Mouse (Mus musculus) testis, adult 2 months (tissue): ENCODE data around the gene Adipor1. TPM values are rescaled to one million over a fixed set of nuclear protein-coding genes. Genes with fewer than 3 reads are reported as not detected.

Source experiments
- H3K27ac ChIP-seq: fragments of 200-500 bp; 2 replicates; pipeline ENCODE4 v1.5.1; 2012; ENCODE audit warnings: low read depth, low read length; ENCODE audit not compliant: control insufficient read depth, insufficient read depth
- H3K27me3 ChIP-seq: fragments of 200-500 bp; 2 replicates; pipeline ENCODE4 v1.6.1; 2012; ENCODE audit warnings: mild to moderate bottlenecking, low read length, moderate library complexity; ENCODE audit not compliant: control insufficient read depth, insufficient read depth
- H3K36me3 ChIP-seq: fragments of 200-500 bp; 2 replicates; pipeline ENCODE4 v1.6.1; 2012; ENCODE audit warnings: mild to moderate bottlenecking, low read length; ENCODE audit not compliant: control insufficient read depth, insufficient read depth
- H3K4me1 ChIP-seq: fragments of 200-500 bp; 2 replicates; pipeline ENCODE4 v1.6.1; 2012; ENCODE audit warnings: low read length; ENCODE audit not compliant: control insufficient read depth, insufficient read depth
- H3K4me3 ChIP-seq: fragments of 200-500 bp; 2 replicates; pipeline ENCODE4 v1.5.1; 2012; ENCODE audit warnings: low read depth, mild to moderate bottlenecking, low read length, moderate library complexity, mixed read lengths; ENCODE audit not compliant: control insufficient read depth
- CTCF ChIP-seq: fragments of 200-500 bp; IDR thresholded peaks from 2 replicates; pipeline ENCODE4 v1.5.1; 2012; ENCODE audit warnings: low read depth, mild to moderate bottlenecking, inconsistent platforms, low read length, moderate library complexity; ENCODE audit not compliant: control insufficient read depth, insufficient read depth, insufficient replicate concordance
- POLR2A ChIP-seq: fragments of 200-500 bp; IDR thresholded peaks from 2 replicates; pipeline ENCODE4 v1.6.1; 2012; ENCODE audit warnings: low read depth, mild to moderate bottlenecking, inconsistent platforms, low read length, moderate library complexity; ENCODE audit not compliant: control insufficient read depth
- polyA plus RNA-seq: library from polyadenylated mRNA; depleted of rRNA; stranded (reverse); fragments of >200 nt; gene quantifications from 2 replicates; pipeline ENCODE4 v1.2.3, GENCODE M21; 2012

Adipor1 gene
- polyA plus RNA-seq, 1 experiment: 87.4 TPM

DNA sequence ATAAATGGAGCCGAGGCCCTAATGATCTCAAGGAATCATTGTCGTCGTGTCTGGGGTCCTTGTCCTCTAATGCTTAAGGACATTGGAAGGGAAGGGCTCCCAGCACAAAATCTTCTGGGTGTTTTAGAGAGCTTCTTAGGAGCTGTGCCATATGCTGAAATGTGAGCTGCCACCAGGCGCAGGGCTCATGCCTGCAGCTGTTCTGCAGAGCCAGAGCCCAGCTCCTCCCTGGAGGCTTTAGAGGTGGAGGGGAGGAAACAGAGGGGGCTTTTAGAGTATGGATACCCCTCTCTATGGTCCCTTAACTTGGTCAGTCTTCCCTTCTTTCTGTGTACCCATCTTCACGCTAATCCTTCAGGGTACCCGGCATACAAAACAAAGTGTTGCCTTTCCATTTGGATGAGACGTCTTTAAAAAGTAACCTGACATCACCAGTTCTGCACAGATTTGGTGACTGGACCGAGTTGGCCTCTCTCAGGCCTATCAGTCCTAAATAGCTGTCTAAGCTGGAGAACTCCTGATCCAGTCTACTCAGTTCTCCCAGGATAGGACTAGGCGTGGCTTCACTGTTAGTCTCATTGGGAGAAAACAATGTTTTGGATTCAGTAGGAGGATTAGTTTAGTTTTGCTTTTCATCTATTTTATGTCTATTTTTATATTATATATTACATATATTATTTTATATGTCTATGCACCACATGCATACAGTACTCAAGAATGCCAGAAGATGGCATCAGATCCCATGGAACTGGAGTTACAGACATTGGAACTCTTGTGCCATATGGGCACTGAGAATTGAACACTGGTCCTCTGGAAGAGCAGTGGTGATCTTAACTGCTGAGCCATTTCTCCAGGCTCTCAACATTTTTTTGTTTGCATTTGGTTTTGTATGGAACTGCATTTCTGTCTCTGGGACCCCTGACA is 3.2 kb upstream of the Adipor1 start:
- Histone ChIP-seq H3K4me1 (peaks cover 2% of the 10 kb centered on the region), H3K4me3 (no peak overlapping the region), H3K27me3 (no peaks in the 10 kb centered on the region), H3K36me3 (no peaks in the 10 kb centered on the region), H3K27ac (peak overlapping the region; percentile 45; the same call in 1 of the 2 replicates)
- TF ChIP-seq POLR2A (no peak), CTCF (no peak)

DNA sequence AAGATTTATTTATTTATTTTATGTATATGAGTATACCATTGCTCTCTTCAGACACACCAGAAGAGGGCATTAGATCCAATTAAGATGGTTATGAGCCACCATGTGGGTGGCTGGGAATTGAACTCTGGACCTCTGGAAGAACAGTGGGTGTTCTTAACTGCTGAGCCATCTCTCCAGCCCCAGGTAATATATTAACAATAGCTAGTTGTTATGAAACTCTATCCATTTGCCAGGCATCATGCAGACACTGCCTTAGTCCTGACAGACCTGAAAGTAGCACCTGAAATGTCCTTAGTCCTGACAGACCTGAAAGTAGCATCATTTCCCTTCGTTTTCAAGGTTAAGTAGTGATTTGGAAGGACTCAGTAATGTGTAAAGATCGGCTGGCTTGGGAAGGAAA is 1.1 kb upstream of the Adipor1 start:
- TF ChIP-seq CTCF: no peak
- TF ChIP-seq POLR2A: no peak
- H3K27ac ChIP-seq: no peak overlapping the region
- H3K4me1 ChIP-seq: peaks cover 2% of the 10 kb centered on the region
- H3K27me3 ChIP-seq: no peaks in the 10 kb centered on the region
- no peak overlapping the region for H3K4me3 ChIP-seq
- no peaks in the 10 kb centered on the region for H3K36me3 ChIP-seq

DNA sequence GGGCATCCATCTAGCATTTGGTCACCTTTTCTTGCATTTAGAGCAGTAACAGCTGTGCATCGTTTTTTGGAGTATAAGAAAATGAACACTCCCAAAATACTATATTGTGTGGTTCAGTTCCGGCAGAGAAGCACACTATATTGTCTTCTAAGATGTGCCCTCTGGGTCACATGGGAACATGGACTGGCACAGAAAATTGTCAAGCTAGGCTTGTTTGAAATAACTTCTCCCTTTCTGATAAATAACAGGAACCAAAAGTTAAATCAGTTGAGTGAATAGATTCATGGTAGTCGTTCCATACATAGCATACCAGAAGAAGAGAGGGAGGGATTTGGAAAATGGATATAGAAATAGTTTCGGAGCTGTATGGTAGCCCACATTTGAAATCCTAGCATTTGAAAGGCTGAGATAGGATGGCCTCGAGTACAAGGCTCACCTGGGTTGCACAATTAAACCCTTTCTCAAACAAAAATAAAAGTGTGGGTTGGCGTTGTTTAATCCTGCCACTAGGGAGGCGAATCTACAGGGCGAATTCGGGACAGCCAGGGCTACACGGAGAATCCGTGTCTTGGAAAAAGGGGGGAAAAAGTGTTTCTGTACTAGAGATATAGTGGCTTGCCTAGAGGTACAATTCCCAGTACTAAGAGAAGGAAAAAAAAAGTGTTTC is 544 bp upstream of the Adipor1 start:
- Histone ChIP-seq H3K4me1 (peaks cover 2% of the 10 kb centered on the region), H3K4me3 (peak overlapping the region; percentile 83), H3K27ac (peak overlapping the region; percentile 85), H3K36me3 (no peaks in the 10 kb centered on the region), H3K27me3 (no peaks in the 10 kb centered on the region)
- TF ChIP-seq CTCF (no peak), POLR2A (no peak)

DNA sequence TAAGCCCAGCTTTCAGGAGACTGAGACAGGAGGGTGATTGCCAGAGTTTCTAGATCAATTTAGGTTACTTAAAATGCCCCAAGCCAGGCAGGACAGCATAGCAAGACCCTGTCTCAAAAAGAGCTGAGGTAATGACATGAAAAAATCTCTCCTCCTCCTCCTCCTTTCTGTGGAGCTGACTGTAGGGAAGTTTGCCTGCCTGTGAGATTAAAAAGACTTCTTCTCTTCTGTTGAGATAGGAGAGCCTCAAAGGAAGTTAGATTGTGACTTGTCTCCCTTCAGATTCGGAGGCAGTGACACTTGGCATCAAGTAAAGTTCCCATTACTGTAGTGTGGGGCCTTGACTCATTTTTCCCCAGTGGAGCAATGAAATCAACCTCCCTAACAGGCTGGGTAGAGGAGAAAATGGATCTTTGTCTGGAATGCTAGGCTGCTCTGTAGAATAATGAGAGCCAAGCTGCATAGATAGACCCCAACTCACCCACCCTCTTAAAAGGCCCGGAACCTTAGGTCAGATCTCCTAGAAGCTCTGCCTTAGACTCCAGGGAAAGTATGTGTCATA is 3.3 kb downstream of the Adipor1 start:
- no peaks in the 10 kb centered on the region for H3K27me3 ChIP-seq
- no peak for TF ChIP-seq POLR2A
- TF ChIP-seq CTCF: no peak
- H3K36me3 ChIP-seq: no peaks in the 10 kb centered on the region; the same call in 1 of the 2 replicates
- no peak overlapping the region for H3K27ac ChIP-seq
- no peak overlapping the region for H3K4me3 ChIP-seq
- H3K4me1 ChIP-seq: peaks cover 3% of the 10 kb centered on the region; the same call in 1 of the 2 replicates

DNA sequence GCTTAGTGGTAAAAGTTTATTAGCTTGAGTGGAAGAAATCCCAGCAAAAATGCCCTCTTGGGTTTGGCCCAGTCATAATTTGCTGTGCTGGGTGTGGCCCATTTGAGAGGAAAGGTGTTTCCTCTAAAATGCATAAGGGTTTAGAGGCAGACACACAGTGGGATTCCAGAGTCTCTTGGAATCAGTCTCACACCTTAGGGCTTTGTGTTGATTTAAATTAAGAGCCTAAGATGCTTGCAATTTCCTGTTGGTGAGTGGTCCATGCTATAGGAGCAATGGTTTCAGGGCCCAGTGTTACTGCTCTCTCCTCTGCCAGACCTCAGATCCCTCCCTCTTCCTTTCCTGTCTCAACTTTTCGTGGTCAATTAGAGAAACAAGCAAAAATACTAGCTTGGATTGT is 4.0 kb downstream of the Adipor1 start:
- TF ChIP-seq POLR2A (no peak), CTCF (no peak)
- Histone ChIP-seq H3K27me3 (no peaks in the 10 kb centered on the region), H3K27ac (no peak overlapping the region), H3K4me3 (no peak overlapping the region), H3K4me1 (peaks cover 3% of the 10 kb centered on the region; the same call in 1 of the 2 replicates), H3K36me3 (no peaks in the 10 kb centered on the region; the same call in 1 of the 2 replicates)

DNA sequence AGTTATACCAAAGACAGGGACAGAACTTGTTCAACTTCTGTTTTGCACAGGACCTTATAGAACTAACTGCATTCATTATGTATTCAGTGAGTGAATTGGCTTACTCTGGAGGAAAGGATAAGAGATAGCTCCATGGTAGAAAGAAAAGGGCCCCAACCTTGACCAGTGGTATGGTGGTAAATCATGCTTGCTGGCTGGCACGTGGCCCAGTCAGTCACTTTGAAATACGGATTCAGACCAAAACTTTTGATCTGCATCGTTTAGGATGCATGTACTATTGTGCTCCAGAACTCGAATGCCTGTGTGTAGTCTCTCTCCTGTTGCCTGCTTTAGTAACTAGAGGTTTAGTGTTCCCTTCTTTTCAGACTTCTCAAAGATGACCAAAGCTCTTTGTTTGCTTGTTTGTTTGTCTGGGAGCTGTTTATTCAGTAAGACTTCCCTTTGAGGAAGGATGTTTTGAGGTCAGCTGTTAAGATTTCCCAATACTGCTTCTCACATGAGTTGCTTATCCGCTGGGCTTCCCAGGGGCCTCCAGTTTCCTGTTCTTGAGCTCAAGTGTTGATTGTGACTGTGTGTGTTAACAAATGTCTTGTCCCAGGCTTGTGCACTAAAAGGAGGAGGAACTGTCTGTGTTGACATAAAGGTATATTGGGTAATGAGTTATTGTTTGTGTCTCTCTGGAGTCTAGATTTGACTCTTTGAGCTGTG is 4.7 kb downstream of the Adipor1 start:
- H3K27ac ChIP-seq: no peak overlapping the region
- no peaks in the 10 kb centered on the region for H3K27me3 ChIP-seq
- no peak overlapping the region for H3K4me3 ChIP-seq
- peaks cover 3% of the 10 kb centered on the region; the same call in 1 of the 2 replicates for H3K4me1 ChIP-seq
- H3K36me3 ChIP-seq: peaks cover 1% of the 10 kb centered on the region
- no peak for TF ChIP-seq CTCF
- TF ChIP-seq POLR2A: no peak
